Mouse (Mus musculus) gastrocnemius, postnatal 25 days (tissue): Measurements from ENCODE around the gene Fscn3. TPM values are rescaled to one million over a fixed set of nuclear protein-coding genes. Genes with fewer than 3 reads are reported as not detected.

ENCODE experiments used
- DNase-seq: peaks from one replicate; pipeline ENCODE4 v3.0.0; 2022
- long read RNA-seq, 2 experiments: library from polyadenylated mRNA; stranded (forward); transcript quantifications; one replicate each; pipeline ENCODE4 v2.0.0; 2021
- total RNA-seq, 2 experiments: library from RNA; stranded (reverse); gene quantifications; 1 replicate in 1 of 2; 2 replicates in 1 of 2; pipeline ENCODE4 v1.2.3; 2021

Fscn3 gene
- not detected for total RNA-seq
- long read RNA-seq, experiment 1: 0 reads
- long read RNA-seq, experiment 2: 0 reads

DNA sequence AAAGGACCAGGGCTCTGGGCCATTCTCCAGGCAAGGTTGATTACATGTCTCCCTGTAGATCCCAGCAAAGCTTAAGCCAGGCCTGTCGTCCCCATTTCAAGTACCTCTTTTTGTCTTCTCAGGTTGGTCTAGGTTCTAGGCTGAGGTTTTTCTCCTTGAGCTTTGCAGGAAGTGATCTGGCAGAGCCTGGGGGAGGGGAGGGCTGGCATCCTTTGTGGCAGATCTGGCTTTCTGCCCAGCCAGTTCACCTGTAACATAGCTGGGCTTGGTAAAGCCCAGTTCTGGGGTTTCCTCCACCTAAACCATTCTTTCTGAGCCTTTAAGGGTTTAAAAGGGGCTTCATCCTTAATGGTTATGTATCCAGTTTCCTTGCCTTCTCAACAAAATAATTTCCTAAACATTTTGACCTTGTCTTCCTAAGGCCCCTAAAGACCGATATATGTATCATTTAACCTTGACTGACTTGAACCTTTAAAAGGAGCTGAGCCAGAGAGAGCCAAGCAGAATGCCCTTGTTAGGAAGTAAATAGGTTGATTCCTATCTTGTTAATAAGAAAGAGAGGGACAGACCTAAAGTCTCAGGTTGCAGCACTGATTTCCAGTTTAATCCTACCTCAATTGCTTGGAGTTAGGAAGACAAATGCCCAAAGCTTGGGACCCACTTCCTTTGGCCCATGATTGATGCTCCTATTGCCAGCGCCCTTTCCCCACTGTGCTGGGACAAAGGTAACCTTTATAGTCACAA, at the start of gene Fscn3:
Gene Fscn3, plus strand, starts transcription at position 694 of the 744 bp plus-strand sequence.
- DNase-seq: no peak

- no peak for DNase-seq
Observed at GRCm38 (mm10) chr6:28381983-28382382, 45.6 kb upstream of the Fscn3 start.

DNA sequence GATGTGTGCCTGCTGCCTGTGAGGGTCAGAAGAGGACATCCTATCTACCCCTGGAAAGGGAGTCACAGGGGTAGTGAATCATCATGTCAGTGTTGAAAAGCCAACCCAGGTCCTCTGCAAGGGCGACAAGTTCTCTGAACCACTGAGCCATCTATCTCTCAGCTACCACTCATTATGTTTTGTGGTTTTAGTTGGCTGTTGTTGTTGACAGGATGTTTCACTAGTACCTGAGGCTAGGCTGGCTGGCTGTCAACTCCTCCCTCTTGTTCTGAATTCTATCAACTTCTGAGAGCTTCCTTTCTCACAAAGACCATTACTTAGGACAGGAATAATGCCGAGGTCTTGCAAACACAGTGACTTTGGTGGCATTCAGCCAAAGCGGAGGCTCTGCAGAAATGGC, 42.4 kb upstream of the Fscn3 start:
- no peak for DNase-seq

- no peak for DNase-seq
Observed at GRCm38 (mm10) chr6:28389038-28389437, 38.6 kb upstream of the Fscn3 start.

DNA sequence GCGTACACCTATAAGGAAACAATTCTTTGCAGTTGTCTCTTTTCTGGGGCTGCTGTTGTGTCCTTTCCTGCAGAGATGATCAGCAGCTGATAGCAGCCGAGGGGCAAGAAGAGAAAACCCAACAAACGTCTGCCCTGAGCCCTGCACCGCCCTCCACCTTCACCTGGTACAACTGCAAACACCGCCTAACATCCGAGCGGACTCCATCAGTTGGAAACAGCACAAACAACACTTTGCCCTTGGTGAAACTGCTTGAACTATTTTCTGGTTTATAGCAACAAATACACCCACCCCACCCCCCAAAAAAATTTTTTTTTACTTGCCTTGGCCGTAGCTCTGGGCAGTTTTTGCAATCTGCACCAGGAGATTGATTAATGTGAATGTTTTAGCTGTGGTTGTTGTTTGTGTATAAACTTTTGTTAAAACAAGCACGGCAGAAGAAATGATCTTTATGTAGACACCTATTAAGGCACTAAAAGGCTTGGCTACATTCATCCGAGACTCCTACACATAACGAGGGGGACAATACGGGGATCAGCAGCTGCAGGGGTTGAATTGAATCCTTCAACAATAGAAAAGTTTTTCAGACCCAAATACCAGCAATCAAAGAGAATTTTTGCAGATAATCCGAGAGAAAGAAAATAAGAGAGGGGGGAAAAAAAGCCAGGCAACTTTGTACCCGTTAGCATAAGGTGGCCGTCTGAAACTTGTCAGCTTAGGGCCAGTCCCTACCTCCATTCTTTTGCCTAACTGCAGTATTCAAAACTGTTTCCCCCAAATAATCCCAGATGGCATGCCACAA, 31.3 kb upstream of the Fscn3 start:
- no peak for DNase-seq

DNA sequence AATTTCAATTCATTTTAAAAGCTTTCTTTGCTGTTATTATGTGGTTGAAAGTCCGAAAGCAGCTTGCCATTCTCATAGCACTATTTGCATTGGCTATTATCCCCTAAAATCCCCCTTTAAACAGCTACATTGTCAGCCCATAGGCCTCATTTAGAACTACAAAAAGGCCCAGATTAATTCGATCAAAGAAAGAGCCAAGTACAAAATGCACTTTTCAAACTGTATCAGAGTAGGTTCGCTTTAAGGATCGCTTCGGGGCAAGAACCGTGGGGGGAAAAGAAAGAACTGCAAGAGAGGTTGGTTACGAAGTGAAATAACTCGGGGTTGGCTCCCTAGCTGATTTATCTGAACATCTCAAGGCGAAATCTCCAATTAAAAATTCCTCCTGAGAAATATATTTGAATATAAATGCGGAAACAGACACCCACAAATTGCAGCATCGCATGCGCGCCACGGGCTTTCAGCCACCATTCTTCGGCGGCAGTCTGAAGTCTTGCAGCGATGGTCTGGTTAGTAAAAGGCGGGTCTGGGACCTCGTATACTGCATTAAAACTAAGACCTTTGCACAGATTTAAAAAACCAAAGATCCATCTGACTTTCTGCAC, 30.6 kb upstream of the Fscn3 start:
- no peak for DNase-seq

DNA sequence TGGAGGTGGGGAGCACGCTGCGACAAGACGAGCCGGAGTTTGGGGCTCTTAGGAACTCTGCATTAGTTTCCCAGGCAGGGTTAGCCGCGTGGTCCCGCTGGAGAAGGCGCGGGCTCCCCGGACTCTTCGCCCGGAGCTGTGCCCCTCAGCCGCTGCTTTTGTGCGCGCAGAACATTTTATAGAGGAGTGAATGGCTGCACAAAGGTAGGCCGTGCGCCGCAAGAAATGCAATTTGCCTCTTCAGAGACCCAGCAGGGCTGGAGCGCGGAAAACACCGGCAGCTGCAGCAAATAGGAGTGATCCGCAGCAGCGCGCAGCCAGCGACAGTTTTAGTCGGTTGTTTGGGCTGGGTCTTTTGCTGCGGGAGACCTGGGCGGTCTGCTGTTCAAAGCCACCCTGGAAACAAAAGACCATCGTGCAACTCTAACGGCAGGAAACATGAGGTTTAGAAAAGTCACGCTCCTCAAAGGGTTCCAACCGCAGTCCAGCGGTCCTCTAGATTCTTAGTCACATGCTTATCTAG, 29.8 kb upstream of the Fscn3 start, which contains the start of gene Zfp800:
Gene Zfp800, minus strand, starts transcription at position 325 of the 523 bp plus-strand sequence.
- DNase-seq: no peak

GRCm38 (mm10) chr6:28398726-28399125, 28.9 kb upstream of the Fscn3 start:
- DNase-seq: no peak

DNA sequence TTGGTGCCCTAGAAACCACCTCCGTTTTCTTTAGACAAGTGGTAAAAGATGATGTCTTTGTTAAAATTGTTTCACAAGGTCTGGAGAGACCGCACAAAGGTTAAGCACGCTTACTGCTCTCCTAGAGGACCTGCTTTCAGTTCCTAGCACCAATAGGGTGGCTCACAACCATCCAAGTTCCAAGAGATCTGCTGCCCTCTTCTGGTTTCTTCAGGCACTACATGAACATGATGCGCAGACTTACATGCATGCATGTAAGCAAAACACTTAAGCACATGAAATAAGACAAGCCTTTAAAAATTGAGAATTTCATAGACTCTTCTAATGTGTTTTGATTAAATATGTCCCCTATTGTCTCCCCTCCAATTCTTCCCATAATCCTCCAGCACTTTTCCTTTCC, 27.8 kb upstream of the Fscn3 start:
- DNase-seq: no peak

GRCm38 (mm10) chr6:28410053-28410452, 17.5 kb upstream of the Fscn3 start:
- DNase-seq: no peak

- no peak for DNase-seq
Observed at GRCm38 (mm10) chr6:28411236-28411635, 16.4 kb upstream of the Fscn3 start.

GRCm38 (mm10) chr6:28416981-28417380, 10.6 kb upstream of the Fscn3 start:
- DNase-seq: no peak

DNA sequence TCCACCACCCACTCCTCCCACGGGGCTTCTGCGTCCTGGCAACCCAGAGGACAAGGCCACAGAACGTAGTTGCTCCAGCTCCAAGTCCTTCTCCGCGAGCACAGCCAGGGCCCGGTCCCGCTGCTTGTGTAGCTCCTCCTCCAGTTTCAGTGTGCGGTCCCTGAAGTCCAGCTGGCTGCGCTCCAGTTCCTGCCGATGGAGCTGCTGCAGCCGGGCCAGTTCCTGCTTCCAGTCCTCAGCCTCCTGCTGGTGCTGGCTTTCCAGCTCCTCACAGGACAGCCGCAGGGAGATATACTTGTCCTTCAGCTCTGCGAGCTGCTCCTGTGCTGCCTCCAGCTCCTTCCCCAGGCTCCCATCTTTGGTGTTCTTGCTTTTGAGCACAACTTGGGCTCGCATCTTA, 9.1 kb upstream of the Fscn3 start:
- DNase-seq: peak; percentile 86

- DNase-seq: no peak
Observed at GRCm38 (mm10) chr6:28419673-28420072, 7.9 kb upstream of the Fscn3 start.

- no peak for DNase-seq
Observed at GRCm38 (mm10) chr6:28420361-28420760, 7.2 kb upstream of the Fscn3 start.

GRCm38 (mm10) chr6:28420865-28421264, 6.7 kb upstream of the Fscn3 start:
- no peak for DNase-seq

GRCm38 (mm10) chr6:28421469-28422000, 6.1 kb upstream of the Fscn3 start:
- peak; percentile 95 for DNase-seq

- no peak for DNase-seq
Observed at GRCm38 (mm10) chr6:28422651-28423290, 4.8 kb upstream of the Fscn3 start.

DNA sequence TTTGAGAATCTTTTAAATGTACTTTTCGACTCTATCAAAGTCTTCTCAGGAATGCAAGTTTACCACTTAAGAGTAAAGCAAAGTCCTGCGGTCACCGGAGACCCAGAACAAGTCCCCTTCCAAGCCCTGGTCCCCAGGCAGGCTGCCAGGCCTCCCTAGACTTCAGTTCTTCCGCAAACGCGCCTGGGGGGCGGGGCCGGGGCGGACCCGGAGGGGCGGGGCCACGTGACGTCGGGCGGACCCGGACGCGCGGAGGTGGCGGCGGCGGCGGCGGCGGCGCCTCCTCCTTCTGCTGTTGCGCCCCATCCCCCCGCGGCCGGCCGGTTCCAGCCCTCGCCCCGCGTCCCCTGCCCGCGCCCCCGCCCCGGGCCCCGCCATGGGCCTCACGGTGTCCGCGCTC, 4.3 kb upstream of the Fscn3 start, which contains the start of gene Arf5:
Gene Arf5, plus strand, starts transcription at position 248 of the 400 bp plus-strand sequence.
- peak; percentile 94 for DNase-seq

GRCm38 (mm10) chr6:28423767-28424695, 3.6 kb upstream of the Fscn3 start:
- peak; percentile 42 for DNase-seq

DNA sequence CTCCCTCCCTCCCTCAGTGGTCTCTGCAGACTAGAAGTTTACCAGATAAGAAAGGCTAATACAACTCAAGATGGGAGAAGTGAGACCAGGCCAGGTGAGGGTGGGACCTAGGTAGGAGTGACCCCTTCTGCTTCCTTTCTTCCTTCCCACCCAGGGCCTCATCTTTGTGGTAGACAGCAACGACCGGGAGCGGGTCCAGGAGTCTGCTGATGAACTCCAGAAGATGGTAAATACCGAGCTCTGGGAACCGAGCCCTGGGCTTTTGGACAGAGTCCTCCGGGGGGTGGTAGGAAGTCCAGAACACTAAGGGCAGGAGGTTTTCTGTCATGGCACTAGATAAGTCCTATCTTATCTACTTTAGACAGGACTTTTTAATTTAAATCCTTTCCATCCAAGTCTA, 2.6 kb upstream of the Fscn3 start:
- DNase-seq: no peak
